Mouse (Mus musculus) heart, embryonic 12.5 days (tissue): ENCODE data around the gene Adgrf1. TPM values are rescaled to one million over a fixed set of nuclear protein-coding genes. Genes with fewer than 3 reads are reported as not detected.

Experiments used
- ATAC-seq: fragments of 200-750 bp; cut with Nextera tagmentation; 2 replicates; pipeline ENCODE4 v1.8.0; 2017; ENCODE audit warnings: moderate TSS enrichment, moderate library complexity; ENCODE audit not compliant: insufficient number of reproducible peaks, low FRiP score
- H3K27ac ChIP-seq: fragments of 300-500 bp; sonication (generic); 2 replicates; pipeline ENCODE4 v1.5.1; 2016; ENCODE audit warnings: mild to moderate bottlenecking, moderate library complexity; ENCODE audit not compliant: poor library complexity, severe bottlenecking
- H3K27me3 ChIP-seq: fragments of 300-500 bp; sonication (generic); replicated peaks from 2 replicates; pipeline ENCODE4 v1.6.1; 2016; ENCODE audit warnings: mild to moderate bottlenecking, moderate library complexity
- H3K36me3 ChIP-seq: fragments of 300-500 bp; sonication (generic); 2 replicates; pipeline ENCODE4 v1.6.1; 2016; ENCODE audit warnings: mild to moderate bottlenecking, moderate library complexity
- H3K4me1 ChIP-seq: fragments of 300-500 bp; sonication (generic); replicated peaks from 2 replicates; pipeline ENCODE4 v1.6.1; 2016; ENCODE audit warnings: mild to moderate bottlenecking
- H3K4me2 ChIP-seq: fragments of 300-500 bp; sonication (generic); 2 replicates; pipeline ENCODE4 v1.6.1; 2016; ENCODE audit warnings: mild to moderate bottlenecking, moderate library complexity
- H3K4me3 ChIP-seq: fragments of 300-500 bp; sonication (generic); 2 replicates; pipeline ENCODE4 v1.5.1; 2016; ENCODE audit warnings: mild to moderate bottlenecking
- H3K9ac ChIP-seq: fragments of 300-500 bp; sonication (generic); 2 replicates; pipeline ENCODE4 v1.6.1; 2016; ENCODE audit warnings: mild to moderate bottlenecking, moderate library complexity
- H3K9me3 ChIP-seq: fragments of 300-500 bp; sonication (generic); replicated peaks from 2 replicates; pipeline ENCODE4 v1.6.1; 2016; ENCODE audit warnings: mild to moderate bottlenecking, moderate library complexity
- WGBS: fragments of 180-500 bp; shearing (Covaris S2); methylation state at CpG from one replicate; pipeline ENCODE4 v1.1.7; 2016; 5-methylcytosine and 5-hydroxymethylcytosine counted together
- polyA plus RNA-seq: library from polyadenylated mRNA; unstranded; fragments of >200 nt; fragmentation: Nextera tagmentation; extraction: Ambion mirVana; gene quantifications from 2 replicates; pipeline ENCODE4 v1.2.1, GENCODE M21; 2016

Gene Adgrf1
- polyA plus RNA-seq, 1 experiment from 2014 or later, result not detected

DNA sequence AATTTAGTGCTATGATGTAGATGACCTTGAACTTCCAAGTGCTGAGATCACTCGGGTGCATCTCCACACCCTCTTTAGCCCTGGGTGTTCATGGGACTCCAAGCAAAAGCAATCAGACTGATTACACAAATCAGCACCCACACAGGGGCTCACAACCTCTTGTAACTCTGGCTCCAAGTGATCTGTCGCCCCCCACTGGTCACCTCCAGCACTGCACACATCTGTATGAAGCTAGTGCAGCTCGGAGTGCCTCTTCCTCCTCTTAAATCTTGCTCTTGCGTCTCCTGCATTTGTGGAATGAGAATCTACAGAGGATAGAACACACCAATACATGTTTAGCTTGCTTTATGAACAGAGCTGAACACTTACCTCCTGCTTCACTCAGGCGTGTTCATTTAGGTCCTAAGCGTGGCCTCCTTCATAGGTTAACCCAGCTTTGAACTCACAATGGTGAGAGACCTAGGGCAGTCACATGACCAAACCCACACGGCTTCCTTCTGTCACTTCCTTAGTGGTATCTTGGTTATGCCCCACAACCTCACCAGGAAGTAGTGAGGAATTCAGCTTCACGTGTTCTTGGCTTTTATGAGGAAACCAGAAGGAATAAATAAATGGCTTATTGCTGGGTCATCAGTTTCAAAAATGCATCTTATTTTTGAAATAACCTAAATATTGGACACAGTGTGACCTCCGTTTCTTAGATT, 2.9 kb upstream of the Adgrf1 start:
- Histone ChIP-seq H3K9ac (no peak overlapping the region), H3K4me1 (no peaks in the 10 kb centered on the region), H3K27me3 (no peaks in the 10 kb centered on the region), H3K4me3 (no peak overlapping the region), H3K9me3 (peaks cover 14% of the 10 kb centered on the region), H3K4me2 (no peak overlapping the region), H3K36me3 (no peaks in the 10 kb centered on the region), H3K27ac (no peak overlapping the region)
- no peak for ATAC-seq
- WGBS, result 83% methylated on average over 9 of the region's 9 CpGs

DNA sequence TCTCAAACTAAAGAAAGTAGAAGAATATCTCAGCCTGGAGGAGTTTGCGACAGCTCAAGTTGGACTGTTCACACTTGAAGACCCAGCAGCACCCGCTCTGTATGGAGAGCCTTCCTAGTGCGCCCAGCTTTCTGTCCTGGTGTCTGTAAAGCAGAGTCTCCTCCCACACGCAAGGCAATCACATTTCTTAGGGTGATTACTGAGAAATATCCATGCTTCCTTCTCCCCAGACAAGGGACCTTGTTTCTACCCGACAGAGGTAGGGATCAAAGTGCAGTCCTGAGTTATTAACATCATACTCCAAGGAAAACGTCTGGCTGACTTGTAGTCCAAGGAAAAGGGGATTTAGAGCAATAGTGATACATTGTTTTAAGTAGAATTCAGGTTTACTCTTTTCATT, 6.1 kb downstream of the Adgrf1 start:
- Histone ChIP-seq H3K4me1 (0 out of 2 replicates have a peak, but pooled peaks cover 5% of the 10 kb centered on the region), H3K4me2 (no peak overlapping the region), H3K4me3 (no peak overlapping the region), H3K9ac (no peak overlapping the region), H3K27ac (no peak overlapping the region), H3K36me3 (no peaks in the 10 kb centered on the region), H3K27me3 (no peaks in the 10 kb centered on the region; the same call in 1 of the 2 replicates), H3K9me3 (no peaks in the 10 kb centered on the region)
- 69% methylated on average over 6 of the region's 6 CpGs for WGBS
- ATAC-seq, result no peak

DNA sequence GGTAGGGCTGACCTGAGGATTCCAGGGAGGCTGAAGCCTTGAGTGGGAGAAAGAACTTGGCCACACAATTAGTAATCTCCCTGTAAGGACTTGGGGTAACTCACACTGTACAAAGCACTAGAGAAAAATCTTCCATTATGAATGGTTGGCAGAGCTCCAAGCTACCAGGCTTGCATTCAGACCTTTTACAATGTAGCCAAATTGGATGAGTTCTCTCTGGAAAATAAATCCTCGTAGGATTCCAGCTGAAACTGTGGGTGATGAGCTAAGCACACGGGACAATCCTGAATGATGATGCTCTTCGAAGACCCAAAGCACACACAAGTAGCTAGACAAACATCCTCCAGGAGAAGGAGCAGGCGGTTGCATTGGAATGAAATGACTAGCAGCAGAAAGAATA, 7.1 kb downstream of the Adgrf1 start:
- 65% methylated on average over 4 of the region's 4 CpGs for WGBS
- Histone ChIP-seq H3K9me3 (no peaks in the 10 kb centered on the region), H3K4me2 (no peak overlapping the region), H3K27ac (no peak overlapping the region), H3K4me1 (0 out of 2 replicates have a peak, but pooled peaks cover 5% of the 10 kb centered on the region), H3K36me3 (no peaks in the 10 kb centered on the region), H3K9ac (no peak overlapping the region), H3K27me3 (no peaks in the 10 kb centered on the region; the same call in 1 of the 2 replicates), H3K4me3 (no peak overlapping the region)
- ATAC-seq, result no peak

DNA sequence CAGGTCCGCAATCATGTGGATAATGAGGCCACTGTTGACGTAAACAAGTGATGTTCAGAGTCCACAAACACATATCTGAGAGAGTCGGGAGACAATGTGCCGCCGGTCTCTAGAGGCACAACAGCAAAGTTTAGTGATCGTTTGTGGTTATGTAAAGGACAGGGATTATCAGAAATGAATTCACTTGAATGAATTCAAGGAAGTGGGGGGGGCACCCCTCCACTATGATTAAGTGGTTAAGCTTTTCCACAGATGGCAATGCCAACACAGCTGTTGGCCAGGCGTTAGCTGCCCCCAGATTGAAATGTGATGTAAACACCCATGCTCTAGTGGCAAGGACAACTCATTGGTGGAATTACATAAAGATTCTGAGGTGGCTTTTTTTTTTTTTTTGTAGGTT, 9.5 kb downstream of the Adgrf1 start:
- ATAC-seq, result no peak
- WGBS, result 73% methylated on average over 7 of the region's 7 CpGs
- H3K27ac ChIP-seq, result no peak overlapping the region

DNA sequence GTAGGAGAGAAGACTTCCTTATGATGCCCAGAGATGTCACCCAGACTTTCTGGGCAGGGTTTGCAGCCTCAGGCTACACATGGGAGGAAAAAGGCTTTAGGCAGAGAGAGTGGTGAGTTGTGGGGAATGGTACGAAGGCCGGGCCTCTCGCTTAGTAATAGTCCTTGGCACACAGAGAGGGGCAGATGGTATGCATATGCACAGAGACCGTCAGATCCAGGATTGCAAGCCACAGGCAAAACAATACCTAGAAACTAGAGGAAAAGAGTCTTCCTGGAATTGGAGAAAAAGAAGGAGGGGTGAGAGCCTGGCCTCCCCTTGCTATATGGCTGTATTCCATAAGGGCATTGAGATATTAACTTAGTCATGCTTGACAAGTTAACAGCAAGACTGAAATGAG, 12.2 kb downstream of the Adgrf1 start:
- Histone ChIP-seq H3K9ac (no peak overlapping the region), H3K9me3 (0 out of 2 replicates have a peak, but pooled peaks cover 6% of the 10 kb centered on the region), H3K36me3 (no peaks in the 10 kb centered on the region), H3K4me1 (no peaks in the 10 kb centered on the region), H3K27ac (no peak overlapping the region), H3K4me2 (no peak overlapping the region), H3K27me3 (no peaks in the 10 kb centered on the region), H3K4me3 (no peak overlapping the region)
- 84% methylated on average over 4 of the region's 4 CpGs for WGBS
- no peak for ATAC-seq

More for the DNA sequence above, 9.5 kb downstream of the Adgrf1 start:
- no peak overlapping the region for H3K9ac ChIP-seq
- H3K36me3 ChIP-seq, result no peaks in the 10 kb centered on the region
- H3K4me1 ChIP-seq, result 0 out of 2 replicates have a peak, but pooled peaks cover 5% of the 10 kb centered on the region
- H3K4me3 ChIP-seq, result no peak overlapping the region
- H3K9me3 ChIP-seq, result no peaks in the 10 kb centered on the region
- no peak overlapping the region for H3K4me2 ChIP-seq
- H3K27me3 ChIP-seq, result no peaks in the 10 kb centered on the region; the same call in 1 of the 2 replicates

DNA sequence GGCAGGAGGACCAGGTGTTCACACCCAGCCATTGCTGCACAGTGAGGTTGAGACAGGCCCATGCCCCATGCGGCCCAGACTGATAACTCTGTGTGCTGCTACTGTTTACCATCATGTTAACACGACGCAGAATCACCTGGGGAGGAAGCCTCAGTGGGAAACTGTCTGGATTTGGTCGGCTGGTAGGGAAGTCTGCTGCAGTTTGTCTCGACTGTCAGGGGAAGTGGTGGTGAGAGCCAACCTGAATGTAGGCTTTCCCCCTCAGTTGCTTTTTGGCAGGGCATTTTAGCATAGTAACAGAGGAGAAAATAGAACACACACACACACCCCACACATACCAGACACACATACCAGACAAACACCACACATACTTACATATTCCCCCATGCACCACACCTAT, 12.7 kb downstream of the Adgrf1 start:
- Histone ChIP-seq H3K4me3 (no peak overlapping the region), H3K9me3 (0 out of 2 replicates have a peak, but pooled peaks cover 6% of the 10 kb centered on the region), H3K36me3 (no peaks in the 10 kb centered on the region), H3K4me2 (no peak overlapping the region), H3K4me1 (no peaks in the 10 kb centered on the region), H3K27ac (no peak overlapping the region), H3K27me3 (no peaks in the 10 kb centered on the region), H3K9ac (no peak overlapping the region)
- no peak for ATAC-seq
- WGBS, result 49% methylated on average over 5 of the region's 5 CpGs

DNA sequence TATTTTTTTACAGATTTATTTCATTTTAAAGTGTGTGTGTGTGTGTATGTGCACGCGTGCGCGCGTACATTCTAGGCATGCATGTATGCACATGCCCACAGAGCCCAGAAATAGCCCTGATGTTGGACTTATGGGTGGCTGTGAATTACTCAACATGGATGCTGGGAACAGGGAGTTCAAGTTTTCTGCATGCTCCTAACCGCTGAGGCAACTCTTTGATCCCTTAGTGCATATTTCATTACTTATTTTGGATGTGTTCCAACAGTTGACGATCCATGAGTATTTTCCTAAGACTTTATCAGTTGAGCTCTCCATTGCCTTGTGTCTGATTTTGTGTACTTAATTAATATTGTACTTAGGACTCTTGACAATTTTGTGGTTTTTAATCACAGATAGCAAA, 29.4 kb downstream of the Adgrf1 start:
- Histone ChIP-seq H3K9ac (no peak overlapping the region), H3K4me1 (no peaks in the 10 kb centered on the region), H3K27ac (no peak overlapping the region), H3K36me3 (no peaks in the 10 kb centered on the region), H3K9me3 (no peaks in the 10 kb centered on the region), H3K4me3 (no peak overlapping the region), H3K27me3 (no peaks in the 10 kb centered on the region), H3K4me2 (no peak overlapping the region)
- 84% methylated on average over 7 of the region's 7 CpGs for WGBS
- ATAC-seq, result no peak

DNA sequence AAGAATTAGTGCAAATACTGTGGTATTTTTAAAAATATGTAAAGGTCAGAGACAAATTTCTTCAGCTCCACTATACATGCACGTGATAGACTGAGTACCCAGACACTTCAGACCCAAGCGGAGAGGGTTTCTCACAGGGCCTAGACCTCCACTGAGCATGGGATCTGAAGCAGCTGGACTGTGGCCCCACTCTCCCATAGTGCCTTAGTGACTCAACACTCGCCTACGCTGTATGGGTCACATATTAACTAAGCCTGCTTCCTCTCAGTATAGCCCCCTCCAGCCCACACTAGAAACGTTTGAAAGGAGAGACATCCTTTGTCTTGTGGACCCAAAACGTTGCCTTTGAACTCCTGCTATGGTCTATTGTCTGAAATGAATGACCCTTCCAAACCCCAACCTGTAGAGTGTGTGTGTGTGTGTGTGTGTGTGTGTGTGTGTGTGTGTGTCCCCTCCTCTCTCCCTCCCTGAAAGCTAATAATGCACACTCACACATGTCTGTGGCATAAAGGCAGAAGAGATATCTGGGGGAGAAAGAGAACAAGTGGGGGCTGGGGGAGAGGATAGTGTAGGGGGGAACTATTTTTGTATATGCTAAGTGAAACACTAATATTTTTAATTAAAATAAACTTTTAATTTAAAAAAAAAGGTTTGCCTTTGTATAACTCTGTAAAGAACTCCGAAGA, 56.0 kb downstream of the Adgrf1 start:
- WGBS, result 53% methylated on average over 7 of the region's 7 CpGs
- Histone ChIP-seq H3K36me3 (no peaks in the 10 kb centered on the region), H3K4me1 (peaks cover 26% of the 10 kb centered on the region), H3K9me3 (peaks cover 4% of the 10 kb centered on the region; the same call in 1 of the 2 replicates), H3K9ac (no peak overlapping the region), H3K4me3 (peak overlapping the region; percentile 46; the same call in 1 of the 2 replicates), H3K4me2 (peak overlapping the region; percentile 78), H3K27me3 (no peaks in the 10 kb centered on the region), H3K27ac (no peak overlapping the region)
- no peak for ATAC-seq

DNA sequence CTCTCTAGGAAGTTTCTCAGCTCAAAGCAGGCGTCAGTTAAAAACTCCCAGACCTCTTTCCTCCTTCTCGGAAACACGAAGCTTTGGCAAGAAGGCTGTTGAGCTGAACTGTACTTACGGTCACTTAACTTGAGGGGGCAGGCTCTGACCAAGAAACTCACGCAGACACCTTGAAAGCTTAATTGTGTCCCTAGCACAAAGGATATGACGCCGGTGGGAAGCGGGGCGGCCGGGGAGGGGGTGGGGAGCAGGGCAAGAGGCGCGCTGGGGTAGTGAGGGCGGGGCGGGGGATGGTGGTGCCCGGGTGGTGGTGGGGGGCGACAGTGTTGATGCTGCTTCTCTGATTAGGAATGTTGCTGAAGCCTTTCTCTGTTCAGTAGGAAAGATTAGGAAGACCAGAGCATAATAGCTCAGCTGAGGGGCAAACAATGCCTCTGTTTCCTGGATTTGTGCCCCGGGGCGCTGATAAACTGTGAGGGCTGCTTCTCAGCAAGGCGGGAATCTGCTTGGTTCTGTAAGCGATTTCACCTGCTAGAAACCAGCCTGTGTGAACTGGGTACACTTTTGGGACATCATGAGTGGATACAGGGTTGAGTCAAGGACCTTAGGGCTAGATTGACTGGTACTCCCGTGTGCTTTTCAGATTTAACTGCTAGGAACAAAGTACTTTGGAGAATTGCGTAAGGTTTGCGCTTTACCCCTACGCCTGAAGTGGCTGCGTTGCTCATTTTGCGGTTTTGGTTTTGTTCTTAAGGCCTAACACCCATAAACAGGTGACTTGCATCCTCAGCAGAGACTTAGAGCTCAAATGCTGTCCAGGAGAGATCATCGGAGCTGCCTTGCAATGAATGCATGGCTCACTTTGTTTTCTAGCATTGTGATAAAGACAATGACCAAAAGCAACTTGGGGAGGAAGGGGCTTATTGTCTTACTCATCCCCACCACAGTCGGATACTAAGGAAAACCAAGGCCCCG, 56.9 kb downstream of the Adgrf1 start:
- Histone ChIP-seq H3K4me1 (peaks cover 34% of the 10 kb centered on the region), H3K9ac (peak overlapping the region; percentile 60), H3K27me3 (no peaks in the 10 kb centered on the region)

DNA sequence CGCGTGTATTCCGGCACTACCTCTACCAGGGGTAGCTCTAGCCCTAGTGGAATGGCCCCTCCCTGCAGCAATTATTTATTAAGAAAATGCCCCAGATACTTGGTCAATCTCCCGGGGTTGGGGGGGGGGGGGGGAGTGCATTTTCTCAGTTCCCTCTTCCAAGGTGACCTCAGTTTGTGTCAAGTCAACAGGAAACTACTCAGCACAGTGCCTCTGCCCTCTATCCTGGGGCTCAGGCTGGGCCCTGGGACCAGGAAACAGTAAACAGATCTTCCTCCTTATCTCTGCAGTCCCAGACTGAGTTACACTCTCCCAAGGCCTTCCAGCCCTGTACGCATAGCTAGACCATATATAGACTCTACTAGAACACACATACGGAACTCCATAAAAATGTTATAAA, 57.7 kb downstream of the Adgrf1 start:
- Histone ChIP-seq H3K36me3 (no peaks in the 10 kb centered on the region), H3K4me2 (no peak overlapping the region), H3K9ac (no peak overlapping the region), H3K9me3 (peaks cover 2% of the 10 kb centered on the region; the same call in 1 of the 2 replicates), H3K27ac (peak overlapping the region; percentile 79), H3K4me3 (no peak overlapping the region), H3K4me1 (peaks cover 42% of the 10 kb centered on the region), H3K27me3 (no peaks in the 10 kb centered on the region)
- peak; percentile 83 for ATAC-seq
- WGBS, result 36% methylated on average over 5 of the region's 6 CpGs

More for the DNA sequence above, 56.9 kb downstream of the Adgrf1 start:
- H3K36me3 ChIP-seq, result no peaks in the 10 kb centered on the region
- peaks cover 4% of the 10 kb centered on the region; the same call in 1 of the 2 replicates for H3K9me3 ChIP-seq
- peak; percentile 74 for ATAC-seq
- peak overlapping the region; percentile 79 for H3K27ac ChIP-seq
- H3K4me2 ChIP-seq, result peak overlapping the region; percentile 78
- WGBS, result 15% methylated on average over 28 of the region's 29 CpGs
- H3K4me3 ChIP-seq, result peak overlapping the region; percentile 46
